Mouse (Mus musculus): Measurements from ENCODE around the gene Ubr2. TPM values are rescaled to one million over a fixed set of nuclear protein-coding genes. Genes with fewer than 3 reads are reported as not detected.

The Ubr2 gene
- 40.0 and 61.7 TPM in 2 replicates for total RNA-seq (2014; fragmentation: Nextera tagmentation)
- total RNA-seq (2017): 33.7 and 35.2 TPM in 2 replicates

- ATAC-seq (replicated peaks; ENCODE audit: low FRiP score, low TSS enrichment, poor library complexity, severe bottlenecking): peak; percentile 89
Measured at GRCm38 (mm10) chr17:47009898-47010721, at the start of gene Ubr2. TSS of gene Ubr2 (minus strand) at chr17:47010556.

GRCm38 (mm10) chr17:47059836-47060360 is 49.5 kb upstream of the Ubr2 start:
- ATAC-seq (replicated peaks; ENCODE audit: low FRiP score, low TSS enrichment, poor library complexity, severe bottlenecking): no peak

GRCm38 (mm10) chr17:47057966-47058365 is 47.6 kb upstream of the Ubr2 start:
- ATAC-seq (replicated peaks; ENCODE audit: low FRiP score, low TSS enrichment, poor library complexity, severe bottlenecking): no peak

- ATAC-seq (replicated peaks; ENCODE audit: low FRiP score, low TSS enrichment, poor library complexity, severe bottlenecking): no peak
Measured at GRCm38 (mm10) chr17:47056476-47056875, 46.1 kb upstream of the Ubr2 start.

- no peak for ATAC-seq (replicated peaks; ENCODE audit: low FRiP score, low TSS enrichment, poor library complexity, severe bottlenecking)
Measured at GRCm38 (mm10) chr17:47055121-47055520, 44.8 kb upstream of the Ubr2 start.

GRCm38 (mm10) chr17:47054613-47055012 is 44.3 kb upstream of the Ubr2 start:
- ATAC-seq (replicated peaks; ENCODE audit: low FRiP score, low TSS enrichment, poor library complexity, severe bottlenecking): no peak

- no peak for ATAC-seq (replicated peaks; ENCODE audit: low FRiP score, low TSS enrichment, poor library complexity, severe bottlenecking)
Measured at GRCm38 (mm10) chr17:47050678-47051077, 40.3 kb upstream of the Ubr2 start.

- ATAC-seq (replicated peaks; ENCODE audit: low FRiP score, low TSS enrichment, poor library complexity, severe bottlenecking): no peak
Measured at GRCm38 (mm10) chr17:47042866-47043265, 32.5 kb upstream of the Ubr2 start.

GRCm38 (mm10) chr17:47038844-47039803 is 28.8 kb upstream of the Ubr2 start:
- peak; percentile 89 for ATAC-seq (replicated peaks; ENCODE audit: low FRiP score, low TSS enrichment, poor library complexity, severe bottlenecking)

GRCm38 (mm10) chr17:47034536-47034935 is 24.2 kb upstream of the Ubr2 start:
- no peak for ATAC-seq (replicated peaks; ENCODE audit: low FRiP score, low TSS enrichment, poor library complexity, severe bottlenecking)

- ATAC-seq (replicated peaks; ENCODE audit: low FRiP score, low TSS enrichment, poor library complexity, severe bottlenecking): no peak
Measured at GRCm38 (mm10) chr17:47033643-47034042, 23.3 kb upstream of the Ubr2 start.

- no peak for ATAC-seq (replicated peaks; ENCODE audit: low FRiP score, low TSS enrichment, poor library complexity, severe bottlenecking)
Measured at GRCm38 (mm10) chr17:47024805-47025204, 14.4 kb upstream of the Ubr2 start.

GRCm38 (mm10) chr17:47023369-47023768 is 13.0 kb upstream of the Ubr2 start:
- peak; percentile 73 for ATAC-seq (replicated peaks; ENCODE audit: low FRiP score, low TSS enrichment, poor library complexity, severe bottlenecking)

- no peak for ATAC-seq (replicated peaks; ENCODE audit: low FRiP score, low TSS enrichment, poor library complexity, severe bottlenecking)
Measured at GRCm38 (mm10) chr17:47012896-47013295, 2.5 kb upstream of the Ubr2 start.

- ATAC-seq (replicated peaks; ENCODE audit: low FRiP score, low TSS enrichment, poor library complexity, severe bottlenecking): no peak
Measured at GRCm38 (mm10) chr17:47011661-47012043, 1.3 kb upstream of the Ubr2 start.

GRCm38 (mm10) chr17:47010722-47011660 is 635 bp upstream of the Ubr2 start:
- ATAC-seq (replicated peaks; ENCODE audit: low FRiP score, low TSS enrichment, poor library complexity, severe bottlenecking): peak; percentile 63

GRCm38 (mm10) chr17:47009546-47009897 is 834 bp downstream of the Ubr2 start:
- ATAC-seq (replicated peaks; ENCODE audit: low FRiP score, low TSS enrichment, poor library complexity, severe bottlenecking): 0 out of 2 replicates have a peak, but pooled peaks have one; percentile 2

- ATAC-seq (replicated peaks; ENCODE audit: low FRiP score, low TSS enrichment, poor library complexity, severe bottlenecking): no peak
Measured at GRCm38 (mm10) chr17:47009016-47009415, 1.3 kb downstream of the Ubr2 start.

- no peak for ATAC-seq (replicated peaks; ENCODE audit: low FRiP score, low TSS enrichment, poor library complexity, severe bottlenecking)
Measured at GRCm38 (mm10) chr17:47008506-47008905, 1.9 kb downstream of the Ubr2 start.
